Mouse (Mus musculus): ENCODE measurements around the gene Rpl21. TPM values are rescaled to one million over a fixed set of nuclear protein-coding genes. Genes with fewer than 3 reads are reported as not detected.

The Rpl21 gene
- polyA plus RNA-seq (2015; fragmentation: Nextera tagmentation; extraction: Ambion mirVana), result 489 and 511 TPM in 2 replicates

- Histone ChIP-seq H3K36me3 (peaks cover 29% of the 10 kb centered on the region), H3K9ac (peak within 1 kb of the TSS; percentile 97), H3K4me3 (replicated peaks) (peak within 1 kb of the TSS; percentile 74), H3K9me3 (no peaks in the 10 kb centered on the region), H3K4me2 (peak within 1 kb of the TSS; percentile 64), H3K27ac (peak within 1 kb of the TSS; percentile 83), H3K4me1 (peaks cover 13% of the 10 kb centered on the region; the same call in 1 of the 2 replicates), H3K27me3 (replicated peaks) (no peaks in the 10 kb centered on the region)
- WGBS, result under 1% methylated on average over 60 of the region's 60 CpGs
- peak; percentile 98 for ATAC-seq (ENCODE audit: insufficient read depth, low FRiP score, low read depth)
These were observed at the start of gene Rpl21 for GRCm38 (mm10) chr5:146832769-146833448. Rpl21 (plus strand) TSS chr5:146832890.

- no peak for ATAC-seq (ENCODE audit: insufficient read depth, low FRiP score, low read depth)
- Histone ChIP-seq H3K4me2 (no peak overlapping the region), H3K27me3 (replicated peaks) (no peaks in the 10 kb centered on the region), H3K36me3 (no peaks in the 10 kb centered on the region), H3K27ac (no peak overlapping the region), H3K9ac (no peak overlapping the region), H3K9me3 (no peaks in the 10 kb centered on the region), H3K4me1 (peaks cover 7% of the 10 kb centered on the region; the same call in 1 of the 2 replicates), H3K4me3 (replicated peaks) (no peak overlapping the region)
- WGBS, result 86% methylated on average over 10 of the region's 10 CpGs
These were observed 49.4 kb upstream of the Rpl21 start for GRCm38 (mm10) chr5:146783300-146783699.

GRCm38 (mm10) chr5:146783891-146784290 is 48.8 kb upstream of the Rpl21 start:
- Histone ChIP-seq H3K9me3 (no peaks in the 10 kb centered on the region), H3K27ac (no peak overlapping the region), H3K36me3 (no peaks in the 10 kb centered on the region), H3K9ac (no peak overlapping the region), H3K4me1 (peaks cover 10% of the 10 kb centered on the region), H3K4me2 (no peak overlapping the region), H3K27me3 (replicated peaks) (no peaks in the 10 kb centered on the region), H3K4me3 (replicated peaks) (no peak overlapping the region)
- no peak for ATAC-seq (ENCODE audit: insufficient read depth, low FRiP score, low read depth)
- WGBS, result 88% methylated on average over 10 of the region's 10 CpGs

GRCm38 (mm10) chr5:146786123-146786522 is 46.6 kb upstream of the Rpl21 start:
- ATAC-seq (ENCODE audit: insufficient read depth, low FRiP score, low read depth), result no peak
- H3K27ac ChIP-seq, result no peak overlapping the region
- H3K4me3 ChIP-seq (replicated peaks), result no peak overlapping the region
- no peak overlapping the region for H3K4me2 ChIP-seq
- H3K27me3 ChIP-seq (replicated peaks), result no peaks in the 10 kb centered on the region
- no peak overlapping the region for H3K9ac ChIP-seq
- H3K9me3 ChIP-seq, result no peaks in the 10 kb centered on the region
- H3K4me1 ChIP-seq, result peaks cover 20% of the 10 kb centered on the region
- WGBS, result 74% methylated on average over 8 of the region's 8 CpGs
- no peaks in the 10 kb centered on the region for H3K36me3 ChIP-seq

- H3K4me3 ChIP-seq (replicated peaks), result no peak overlapping the region
- no peak overlapping the region for H3K4me2 ChIP-seq
- no peak overlapping the region for H3K9ac ChIP-seq
- H3K9me3 ChIP-seq, result no peaks in the 10 kb centered on the region
- 71% methylated on average over 9 of the region's 9 CpGs for WGBS
- H3K36me3 ChIP-seq, result no peaks in the 10 kb centered on the region
- ATAC-seq (ENCODE audit: insufficient read depth, low FRiP score, low read depth), result no peak
- no peaks in the 10 kb centered on the region for H3K27me3 ChIP-seq (replicated peaks)
- peaks cover 36% of the 10 kb centered on the region for H3K4me1 ChIP-seq
- no peak overlapping the region for H3K27ac ChIP-seq
These were observed 43.3 kb upstream of the Rpl21 start for GRCm38 (mm10) chr5:146789413-146789812.

GRCm38 (mm10) chr5:146790944-146791343 is 41.7 kb upstream of the Rpl21 start:
- H3K27ac ChIP-seq, result no peak overlapping the region
- 0 out of 2 replicates have a peak overlapping the region, but pooled peaks have one; percentile 10 for H3K4me2 ChIP-seq
- no peak overlapping the region for H3K4me3 ChIP-seq (replicated peaks)
- no peak for ATAC-seq (ENCODE audit: insufficient read depth, low FRiP score, low read depth)
- no peak overlapping the region for H3K9ac ChIP-seq
- no peaks in the 10 kb centered on the region for H3K36me3 ChIP-seq
- WGBS, result 76% methylated on average over 8 of the region's 8 CpGs
- no peaks in the 10 kb centered on the region for H3K27me3 ChIP-seq (replicated peaks)
- H3K9me3 ChIP-seq, result no peaks in the 10 kb centered on the region
- H3K4me1 ChIP-seq, result peaks cover 39% of the 10 kb centered on the region

GRCm38 (mm10) chr5:146792140-146792791 is 40.4 kb upstream of the Rpl21 start:
- H3K9me3 ChIP-seq, result no peaks in the 10 kb centered on the region
- ATAC-seq (ENCODE audit: insufficient read depth, low FRiP score, low read depth), result no peak
- no peak overlapping the region for H3K9ac ChIP-seq
- 59% methylated on average over 7 of the region's 7 CpGs for WGBS
- H3K27me3 ChIP-seq (replicated peaks), result no peaks in the 10 kb centered on the region
- peaks cover 39% of the 10 kb centered on the region for H3K4me1 ChIP-seq
- no peak overlapping the region for H3K27ac ChIP-seq
- H3K4me2 ChIP-seq, result peak overlapping the region; percentile 74; the same call in 1 of the 2 replicates
- no peaks in the 10 kb centered on the region for H3K36me3 ChIP-seq
- no peak overlapping the region for H3K4me3 ChIP-seq (replicated peaks)

- H3K4me3 ChIP-seq (replicated peaks), result peak overlapping the region; percentile 96
- no peaks in the 10 kb centered on the region for H3K27me3 ChIP-seq (replicated peaks)
- peak overlapping the region; percentile 92 for H3K9ac ChIP-seq
- under 1% methylated on average over 18 of the region's 18 CpGs for WGBS
- no peaks in the 10 kb centered on the region for H3K36me3 ChIP-seq
- ATAC-seq (ENCODE audit: insufficient read depth, low FRiP score, low read depth), result no peak
- peak overlapping the region; percentile 74 for H3K4me2 ChIP-seq
- no peaks in the 10 kb centered on the region for H3K9me3 ChIP-seq
- H3K27ac ChIP-seq, result peak overlapping the region; percentile 92
- peaks cover 33% of the 10 kb centered on the region for H3K4me1 ChIP-seq
These were observed 39.0 kb upstream of the Rpl21 start for GRCm38 (mm10) chr5:146793630-146794083.

- H3K36me3 ChIP-seq, result no peaks in the 10 kb centered on the region
- peak overlapping the region; percentile 92 for H3K27ac ChIP-seq
- peak overlapping the region; percentile 96 for H3K4me3 ChIP-seq (replicated peaks)
- peak overlapping the region; percentile 74 for H3K4me2 ChIP-seq
- peaks cover 32% of the 10 kb centered on the region for H3K4me1 ChIP-seq
- H3K27me3 ChIP-seq (replicated peaks), result no peaks in the 10 kb centered on the region
- peak; percentile 27 for ATAC-seq (ENCODE audit: insufficient read depth, low FRiP score, low read depth)
- WGBS, result under 1% methylated on average over 83 of the region's 83 CpGs
- peak overlapping the region; percentile 92 for H3K9ac ChIP-seq
- no peaks in the 10 kb centered on the region for H3K9me3 ChIP-seq
These were observed 38.4 kb upstream of the Rpl21 start for GRCm38 (mm10) chr5:146794084-146794852.

GRCm38 (mm10) chr5:146794853-146795252 is 37.8 kb upstream of the Rpl21 start, which contains the start of gene Usp12:
Usp12 (minus strand) TSS chr5:146795006.
- Histone ChIP-seq H3K4me2 (peak within 1 kb of the TSS; percentile 74), H3K27me3 (replicated peaks) (no peaks in the 10 kb centered on the region), H3K9me3 (no peaks in the 10 kb centered on the region), H3K36me3 (no peaks in the 10 kb centered on the region), H3K27ac (peak within 1 kb of the TSS; percentile 92), H3K4me1 (peaks cover 27% of the 10 kb centered on the region), H3K4me3 (replicated peaks) (peak within 1 kb of the TSS; percentile 96), H3K9ac (peak within 1 kb of the TSS; percentile 92)
- ATAC-seq (ENCODE audit: insufficient read depth, low FRiP score, low read depth), result peak; percentile 98
- under 1% methylated on average over 39 of the region's 51 CpGs for WGBS

- ATAC-seq (ENCODE audit: insufficient read depth, low FRiP score, low read depth), result no peak
- peaks cover 22% of the 10 kb centered on the region for H3K4me1 ChIP-seq
- H3K4me2 ChIP-seq, result no peak overlapping the region
- no peak overlapping the region for H3K27ac ChIP-seq
- no peak overlapping the region for H3K9ac ChIP-seq
- 79% methylated on average over 13 of the region's 13 CpGs for whole genome bisulfite sequencing
- H3K9me3 ChIP-seq, result no peaks in the 10 kb centered on the region
- no peak overlapping the region for H3K4me3 ChIP-seq (replicated peaks)
- H3K27me3 ChIP-seq (replicated peaks), result no peaks in the 10 kb centered on the region
- no peaks in the 10 kb centered on the region for H3K36me3 ChIP-seq
These were observed 37.0 kb upstream of the Rpl21 start for GRCm38 (mm10) chr5:146795728-146796127.

Measured in stomach, embryonic 15.5 days (tissue).